Mouse (Mus musculus) megakaryocyte-erythroid progenitor cell, adult 5-6 weeks (primary cell): ENCODE data around the gene Proser3. TPM values are rescaled to one million over a fixed set of nuclear protein-coding genes. Genes with fewer than 3 reads are reported as not detected.

ENCODE experiments used
- ATAC-seq: replicated peaks from 2 replicates; pipeline ENCODE4 v1.8.0; 2016; ENCODE audit warnings: mild to moderate bottlenecking, inconsistent platforms; ENCODE audit not compliant: severe bottlenecking, poor library complexity, low FRiP score, low TSS enrichment
- total RNA-seq, 2 experiments: library from RNA; stranded (forward) in 1 of 2; stranded (reverse) in 1 of 2; fragments of 200-1000, 215-1000 nt in 1 of 2; fragments of >200 nt in 1 of 2; fragmentation: Nextera tagmentation in 1 of 2; gene quantifications; 2 replicates each; pipeline ENCODE4 v1.2.3; 2014 to 2017

Proser3 gene
- total RNA-seq, 2 experiments from 2014 or later, result 5.3 to 17.9 TPM

GRCm38 (mm10) chr7:30584339-30584738, 32.2 kb upstream of the Proser3 start:
- ATAC-seq, result no peak

- ATAC-seq, result no peak
Measured at GRCm38 (mm10) chr7:30581547-30581946, 29.4 kb upstream of the Proser3 start.

- no peak for ATAC-seq
Measured at GRCm38 (mm10) chr7:30579950-30580349, 27.9 kb upstream of the Proser3 start.

GRCm38 (mm10) chr7:30572969-30573368, 20.9 kb upstream of the Proser3 start:
- ATAC-seq, result peak; percentile 86

- ATAC-seq, result peak; percentile 69
Measured at GRCm38 (mm10) chr7:30572389-30572788, 20.3 kb upstream of the Proser3 start.

- no peak for ATAC-seq
Measured at GRCm38 (mm10) chr7:30567555-30567954, 15.5 kb upstream of the Proser3 start.

GRCm38 (mm10) chr7:30566033-30566432, 13.9 kb upstream of the Proser3 start:
- ATAC-seq, result no peak

- no peak for ATAC-seq
Measured at GRCm38 (mm10) chr7:30564970-30565571, 13.0 kb upstream of the Proser3 start, which contains the start of gene Igflr1. Gene Igflr1 (plus strand): TSS chr7:30565427.

- ATAC-seq, result no peak
Measured at GRCm38 (mm10) chr7:30563906-30564280, 11.8 kb upstream of the Proser3 start.

- ATAC-seq, result peak; percentile 70
Measured at GRCm38 (mm10) chr7:30563117-30563905, 11.2 kb upstream of the Proser3 start, which contains the start of the genes U2af1l4, Gm49396 and Psenen. Gene U2af1l4 (plus strand): TSS chr7:30563301. Gene Gm49396 (plus strand): TSS chr7:30563344. Gene Psenen (minus strand): TSS chr7:30563627.

GRCm38 (mm10) chr7:30562526-30563116, 10.5 kb upstream of the Proser3 start:
- no peak for ATAC-seq

GRCm38 (mm10) chr7:30560296-30560695, 8.2 kb upstream of the Proser3 start:
- ATAC-seq, result no peak

- peak; percentile 77 for ATAC-seq
Measured at GRCm38 (mm10) chr7:30559443-30559954, 7.4 kb upstream of the Proser3 start, which contains the start of gene Lin37. Gene Lin37 (minus strand): TSS chr7:30559838.

- no peak for ATAC-seq
Measured at GRCm38 (mm10) chr7:30558656-30559442, 6.8 kb upstream of the Proser3 start.

- no peak for ATAC-seq
Measured at GRCm38 (mm10) chr7:30557901-30558514, 5.9 kb upstream of the Proser3 start.

- no peak for ATAC-seq
Measured at GRCm38 (mm10) chr7:30556894-30557536, 4.9 kb upstream of the Proser3 start.

GRCm38 (mm10) chr7:30553810-30554584, 1.9 kb upstream of the Proser3 start:
- no peak for ATAC-seq
